Mouse (Mus musculus) midbrain, embryonic 16.5 days (tissue): ENCODE measurements at regions not wholly inside any gene's neighbourhood (a gene's known extent, or its start where the extent isn't known, plus 50 kb on each side); places are given as distances from the start of the nearest gene placed in this dataset.

Experiments
- ATAC-seq: fragments of 200-750 bp; cut with Nextera tagmentation; 2 replicates; pipeline ENCODE4 v1.8.0; 2017; ENCODE audit warnings: moderate TSS enrichment
- H3K27ac ChIP-seq: fragments of 300-500 bp; sonication (generic); 2 replicates; pipeline ENCODE4 v1.5.1; 2014; ENCODE audit warnings: mild to moderate bottlenecking, low read length, mixed read lengths
- H3K27me3 ChIP-seq: fragments of 300-500 bp; sonication (generic); 2 replicates; pipeline ENCODE4 v1.6.1; 2014; ENCODE audit warnings: low read depth, low read length, mixed read lengths; ENCODE audit not compliant: control insufficient read depth, insufficient read depth
- H3K36me3 ChIP-seq: fragments of 300-500 bp; sonication (generic); 2 replicates; pipeline ENCODE4 v1.6.1; 2014; ENCODE audit warnings: mild to moderate bottlenecking, low read length, moderate library complexity, mixed read lengths; ENCODE audit not compliant: control insufficient read depth, insufficient read depth
- H3K4me1 ChIP-seq: fragments of 300-500 bp; sonication (generic); 2 replicates; pipeline ENCODE4 v1.6.1; 2014; ENCODE audit warnings: mild to moderate bottlenecking, low read length, mixed read lengths; ENCODE audit not compliant: control insufficient read depth, insufficient read depth
- H3K4me2 ChIP-seq: fragments of 300-500 bp; sonication (generic); 2 replicates; pipeline ENCODE4 v1.6.1; 2014; ENCODE audit warnings: mild to moderate bottlenecking, low read length, mixed read lengths
- H3K4me3 ChIP-seq: fragments of 300-500 bp; sonication (generic); 2 replicates; pipeline ENCODE4 v1.5.1; 2014; ENCODE audit warnings: low read depth, mild to moderate bottlenecking, low read length, moderate library complexity, mixed read lengths
- H3K9ac ChIP-seq: fragments of 300-500 bp; sonication (generic); 2 replicates; pipeline ENCODE4 v1.6.1; 2014; ENCODE audit warnings: low read depth, low read length, mixed read lengths
- H3K9me3 ChIP-seq: fragments of 300-500 bp; sonication (generic); replicated peaks from 2 replicates; pipeline ENCODE4 v1.6.1; 2014; ENCODE audit warnings: mild to moderate bottlenecking, low read length, mixed read lengths; ENCODE audit not compliant: control insufficient read depth, poor library complexity, severe bottlenecking
- WGBS: fragments of 180-500 bp; shearing (Covaris S2); extraction: QIAGEN DNeasy Blood & Tissue Kit; methylation state at CpG from one replicate; pipeline ENCODE4 v1.1.7; 2014; 5-methylcytosine and 5-hydroxymethylcytosine counted together

- ATAC-seq: no peak
- Histone ChIP-seq H3K4me2 (no peak overlapping the region), H3K9ac (no peak overlapping the region), H3K4me3 (no peak overlapping the region), H3K27me3 (no peaks in the 10 kb centered on the region), H3K27ac (no peak overlapping the region), H3K4me1 (no peaks in the 10 kb centered on the region), H3K36me3 (no peaks in the 10 kb centered on the region), H3K9me3 (no peaks in the 10 kb centered on the region)
- WGBS: 88% methylated on average over 3 of the region's 3 CpGs
Measured at GRCm38 (mm10) chr8:116366706-116367105, 138.1 kb upstream of the Dynlrb2 start.

DNA sequence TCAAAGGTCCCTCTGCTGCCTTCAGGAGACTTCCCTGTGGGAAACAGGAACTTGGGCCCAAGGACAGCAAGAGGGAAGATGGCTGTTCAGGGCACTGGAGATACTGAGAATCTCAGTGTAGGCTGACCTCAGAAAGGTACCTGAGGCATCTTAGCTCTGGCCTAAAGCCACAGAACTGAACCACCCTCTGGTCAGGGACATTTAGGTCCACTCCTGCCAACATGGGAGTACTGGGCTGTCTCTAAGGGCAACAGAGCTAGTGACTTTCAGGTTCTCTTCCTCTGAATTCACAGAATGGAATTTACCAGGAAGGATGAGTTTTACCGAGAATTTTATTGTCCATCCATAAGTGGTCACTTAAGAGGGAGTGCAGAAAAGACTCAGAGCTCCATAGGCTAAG is 140.0 kb upstream of the Dynlrb2 start:
- H3K27ac ChIP-seq: no peak overlapping the region
- no peaks in the 10 kb centered on the region for H3K36me3 ChIP-seq
- ATAC-seq: no peak
- H3K4me1 ChIP-seq: no peaks in the 10 kb centered on the region
- H3K9ac ChIP-seq: no peak overlapping the region
- H3K27me3 ChIP-seq: no peaks in the 10 kb centered on the region
- 94% methylated on average over 1 of the region's 1 CpGs for WGBS
- H3K4me2 ChIP-seq: no peak overlapping the region
- no peaks in the 10 kb centered on the region for H3K9me3 ChIP-seq
- H3K4me3 ChIP-seq: no peak overlapping the region

DNA sequence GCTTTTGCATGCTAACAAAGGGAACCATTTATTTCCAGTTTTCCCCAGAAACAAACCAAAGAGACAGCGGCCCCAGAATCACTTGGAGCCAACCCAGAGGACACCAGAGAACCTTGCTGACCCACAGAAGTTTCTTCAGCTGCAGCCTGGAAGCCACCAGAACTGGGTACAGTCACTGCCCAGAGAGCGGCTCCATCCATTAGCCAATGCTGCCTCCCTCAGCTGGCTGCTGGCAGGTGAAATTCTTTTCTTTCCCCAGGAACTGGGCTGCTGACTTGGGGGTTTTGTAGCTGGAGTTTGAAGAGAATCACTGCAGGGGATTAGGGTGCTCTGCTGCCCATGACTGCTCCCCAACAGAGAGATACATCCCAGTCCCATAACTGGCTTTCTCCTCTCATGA is 140.6 kb upstream of the Dynlrb2 start:
- no peaks in the 10 kb centered on the region for H3K27me3 ChIP-seq
- no peak overlapping the region for H3K9ac ChIP-seq
- no peak overlapping the region for H3K4me3 ChIP-seq
- H3K27ac ChIP-seq: no peak overlapping the region
- H3K9me3 ChIP-seq: no peaks in the 10 kb centered on the region
- no peaks in the 10 kb centered on the region for H3K36me3 ChIP-seq
- no peaks in the 10 kb centered on the region for H3K4me1 ChIP-seq
- WGBS: 68% methylated on average over 2 of the region's 2 CpGs
- no peak for ATAC-seq
- H3K4me2 ChIP-seq: no peak overlapping the region

DNA sequence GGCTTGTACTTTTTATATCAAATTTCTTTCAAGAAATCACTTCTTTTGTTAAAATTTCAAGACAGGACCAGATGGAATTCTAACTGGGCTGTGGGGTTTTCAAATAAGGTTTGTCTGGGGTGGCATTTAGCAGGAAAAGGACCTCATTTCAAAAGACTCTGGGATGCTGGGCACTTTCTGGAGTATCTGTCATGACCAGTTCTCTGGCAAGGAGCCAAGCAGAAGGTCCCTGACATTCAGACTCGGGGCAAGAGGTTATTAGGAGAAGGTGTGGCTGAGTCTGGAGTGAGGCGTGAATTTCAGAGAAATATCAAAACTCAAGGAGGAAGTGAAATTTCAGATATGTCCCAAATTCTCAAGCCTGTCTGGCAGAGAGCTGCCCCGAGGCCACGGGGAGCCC is 142.4 kb upstream of the Dynlrb2 start:
- Histone ChIP-seq H3K4me2 (no peak overlapping the region), H3K9ac (no peak overlapping the region), H3K9me3 (no peaks in the 10 kb centered on the region), H3K4me1 (no peaks in the 10 kb centered on the region), H3K27ac (no peak overlapping the region), H3K27me3 (no peaks in the 10 kb centered on the region), H3K4me3 (no peak overlapping the region), H3K36me3 (no peaks in the 10 kb centered on the region)
- ATAC-seq: no peak
- WGBS: 77% methylated on average over 4 of the region's 4 CpGs

- no peaks in the 10 kb centered on the region for H3K9me3 ChIP-seq
- WGBS: 90% methylated on average over 4 of the region's 4 CpGs
- H3K4me2 ChIP-seq: no peak overlapping the region
- no peaks in the 10 kb centered on the region for H3K36me3 ChIP-seq
- H3K27me3 ChIP-seq: no peaks in the 10 kb centered on the region
- no peak overlapping the region for H3K9ac ChIP-seq
- H3K4me1 ChIP-seq: no peaks in the 10 kb centered on the region
- ATAC-seq: no peak
- H3K27ac ChIP-seq: no peak overlapping the region
- H3K4me3 ChIP-seq: no peak overlapping the region
Measured at GRCm38 (mm10) chr8:116359761-116360160, 145.0 kb upstream of the Dynlrb2 start.

GRCm38 (mm10) chr8:116354756-116355155 is 150.0 kb upstream of the Dynlrb2 start:
- Histone ChIP-seq H3K9me3 (no peaks in the 10 kb centered on the region), H3K4me2 (no peak overlapping the region), H3K27ac (no peak overlapping the region), H3K27me3 (no peaks in the 10 kb centered on the region), H3K9ac (no peak overlapping the region), H3K36me3 (no peaks in the 10 kb centered on the region), H3K4me3 (no peak overlapping the region), H3K4me1 (no peaks in the 10 kb centered on the region)
- WGBS: 71% methylated on average over 6 of the region's 6 CpGs
- ATAC-seq: no peak

DNA sequence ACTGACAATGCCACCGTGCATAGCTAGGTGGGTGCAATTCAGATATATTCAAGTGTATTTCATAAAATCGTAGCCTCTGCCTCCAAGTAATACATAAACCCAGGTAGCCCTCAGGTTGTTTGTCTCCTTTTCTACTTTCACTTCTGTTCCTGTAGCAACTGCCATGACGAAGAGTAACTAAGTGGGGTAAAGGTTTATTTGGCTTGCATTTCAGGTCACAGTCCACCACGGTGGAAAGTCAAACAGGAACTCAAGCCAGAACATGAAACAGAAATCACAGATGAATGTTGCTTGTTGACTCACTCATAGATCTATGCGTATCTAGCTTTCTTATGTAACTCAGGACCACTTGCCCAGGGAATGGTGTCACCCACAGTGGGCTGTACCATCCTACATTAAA is 150.9 kb upstream of the Dynlrb2 start:
- ATAC-seq: no peak
- no peak overlapping the region for H3K4me3 ChIP-seq
- H3K27me3 ChIP-seq: no peaks in the 10 kb centered on the region
- no peaks in the 10 kb centered on the region for H3K9me3 ChIP-seq
- no peaks in the 10 kb centered on the region for H3K36me3 ChIP-seq
- H3K27ac ChIP-seq: no peak overlapping the region
- no peak overlapping the region for H3K9ac ChIP-seq
- WGBS: 94% methylated on average over 5 of the region's 5 CpGs
- no peak overlapping the region for H3K4me2 ChIP-seq
- no peaks in the 10 kb centered on the region for H3K4me1 ChIP-seq

DNA sequence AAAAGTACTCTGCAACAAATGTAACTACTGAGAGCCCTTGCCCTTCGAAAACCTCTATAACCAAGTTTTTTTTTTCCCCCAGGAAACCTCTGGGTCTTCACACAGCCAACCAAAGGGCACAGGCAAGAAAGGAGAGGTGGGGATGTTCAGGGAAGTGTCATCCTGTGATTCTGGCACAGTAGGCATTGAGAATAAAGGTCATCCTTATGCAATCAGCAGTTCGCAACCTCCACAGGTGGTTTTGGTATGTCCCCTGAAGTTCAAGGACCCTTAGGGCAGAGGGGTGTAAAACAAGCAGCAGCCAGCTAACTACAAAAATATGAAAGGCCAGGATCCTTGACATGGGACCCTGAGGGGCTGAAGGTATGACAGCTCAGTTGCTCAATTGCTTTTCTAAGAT is 152.1 kb upstream of the Dynlrb2 start:
- no peaks in the 10 kb centered on the region for H3K36me3 ChIP-seq
- H3K9ac ChIP-seq: no peak overlapping the region
- ATAC-seq: no peak
- H3K4me2 ChIP-seq: no peak overlapping the region
- no peaks in the 10 kb centered on the region for H3K27me3 ChIP-seq
- H3K4me1 ChIP-seq: no peaks in the 10 kb centered on the region
- no peaks in the 10 kb centered on the region for H3K9me3 ChIP-seq
- WGBS: 92% methylated on average over 2 of the region's 2 CpGs
- H3K27ac ChIP-seq: no peak overlapping the region
- no peak overlapping the region for H3K4me3 ChIP-seq

DNA sequence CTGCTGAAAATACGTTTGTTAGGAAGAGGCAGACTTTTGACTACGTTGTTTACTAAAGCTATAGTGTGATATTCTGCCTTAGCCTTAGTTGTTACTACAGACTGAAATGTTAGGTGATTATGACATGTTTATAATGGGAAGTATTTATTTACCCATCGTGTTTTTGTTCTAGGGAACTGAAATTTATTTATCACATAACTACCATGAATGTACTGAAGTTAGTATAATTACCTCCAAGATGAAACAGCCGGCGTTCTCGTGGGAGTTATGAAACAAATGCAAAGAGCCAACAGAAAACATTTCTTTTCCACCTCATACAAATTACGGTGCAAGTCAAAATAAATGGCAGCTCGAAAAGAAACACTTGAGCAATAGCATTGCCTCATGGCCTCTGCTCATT is 155.8 kb upstream of the Dynlrb2 start:
- Histone ChIP-seq H3K27me3 (no peaks in the 10 kb centered on the region), H3K4me2 (no peak overlapping the region), H3K27ac (no peak overlapping the region), H3K9ac (no peak overlapping the region), H3K9me3 (no peaks in the 10 kb centered on the region), H3K4me1 (no peaks in the 10 kb centered on the region), H3K4me3 (no peak overlapping the region), H3K36me3 (no peaks in the 10 kb centered on the region)
- ATAC-seq: no peak
- WGBS: 84% methylated on average over 8 of the region's 8 CpGs

DNA sequence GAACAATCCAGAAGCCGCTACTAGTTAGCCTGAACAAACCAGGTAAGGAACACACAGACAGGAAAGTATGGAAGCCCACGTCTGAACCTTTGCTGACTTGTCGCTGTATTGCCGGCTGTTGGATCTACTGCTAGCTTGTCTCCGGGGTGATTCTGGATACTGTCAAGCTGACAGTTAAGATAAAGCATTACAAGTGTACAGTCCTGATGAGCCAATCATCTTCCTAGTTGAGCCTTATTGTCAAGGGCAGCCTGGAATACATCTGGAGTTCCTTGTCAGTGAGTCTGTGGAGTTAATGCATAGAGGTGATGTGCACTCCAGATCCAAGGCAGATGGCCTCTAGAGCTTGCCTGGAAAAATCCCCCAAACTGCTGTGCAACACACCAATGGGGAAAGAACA is 157.8 kb upstream of the Dynlrb2 start:
- Histone ChIP-seq H3K4me3 (no peak overlapping the region), H3K27ac (no peak overlapping the region), H3K4me2 (no peak overlapping the region), H3K36me3 (no peaks in the 10 kb centered on the region), H3K9ac (no peak overlapping the region), H3K4me1 (no peaks in the 10 kb centered on the region), H3K27me3 (no peaks in the 10 kb centered on the region), H3K9me3 (no peaks in the 10 kb centered on the region)
- no peak for ATAC-seq
- 95% methylated on average over 5 of the region's 5 CpGs for WGBS
